Mouse (Mus musculus) kidney, adult 11 months (tissue): ENCODE results near the gene Slc25a48.

ENCODE experiments used
- DNase-seq: peaks from one replicate; pipeline ENCODE4 v3.0.0; 2022

The Slc25a48 gene

GRCm38 (mm10) chr13:56513595-56513994 is 75.4 kb downstream of the Slc25a48 start:
- DNase-seq: no peak

GRCm38 (mm10) chr13:56516311-56516710 is 78.2 kb downstream of the Slc25a48 start:
- no peak for DNase-seq

GRCm38 (mm10) chr13:56516816-56517215 is 78.7 kb downstream of the Slc25a48 start:
- DNase-seq: no peak

- peak; percentile 97 for DNase-seq
Measured at GRCm38 (mm10) chr13:56522081-56522820, 84.1 kb downstream of the Slc25a48 start, which contains the start of gene Fbxl21. TSS of gene Fbxl21 (plus strand) at chr13:56522472.

GRCm38 (mm10) chr13:56522821-56523167 is 84.6 kb downstream of the Slc25a48 start:
- no peak for DNase-seq
